Mouse (Mus musculus) hindbrain, embryonic 15.5 days (tissue): ENCODE measurements around the gene Zmat1. TPM values are rescaled to one million over a fixed set of nuclear protein-coding genes. Genes with fewer than 3 reads are reported as not detected.
"Not testable (repeated sequence)": the region's sequence is repeated elsewhere in the genome, so short reads cannot be mapped to it uniquely, and the experiment has no call there.

Experiments
- ATAC-seq: fragments of 200-750 bp; cut with Nextera tagmentation; 2 replicates; pipeline ENCODE4 v1.8.0; 2017; ENCODE audit warnings: low read depth, moderate number of reproducible peaks, moderate TSS enrichment; ENCODE audit not compliant: low FRiP score
- H3K27ac ChIP-seq: fragments of 300-500 bp; sonication (generic); replicated peaks from 2 replicates; pipeline ENCODE4 v1.5.1; 2015; ENCODE audit warnings: mild to moderate bottlenecking, inconsistent platforms
- H3K27me3 ChIP-seq: fragments of 300-500 bp; sonication (generic); 2 replicates; pipeline ENCODE4 v1.6.1; 2015; ENCODE audit warnings: control low read depth, inconsistent platforms
- H3K36me3 ChIP-seq: fragments of 300-500 bp; sonication (generic); 2 replicates; pipeline ENCODE4 v1.6.1; 2015; ENCODE audit warnings: control low read depth, inconsistent platforms
- H3K4me1 ChIP-seq: fragments of 300-500 bp; sonication (generic); replicated peaks from 2 replicates; pipeline ENCODE4 v1.6.1; 2015; ENCODE audit warnings: control low read depth, inconsistent platforms
- H3K4me2 ChIP-seq: fragments of 300-500 bp; sonication (generic); 2 replicates; pipeline ENCODE4 v1.6.1; 2015; ENCODE audit warnings: moderate library complexity, mild to moderate bottlenecking, inconsistent platforms
- H3K4me3 ChIP-seq: fragments of 300-500 bp; sonication (generic); 2 replicates; pipeline ENCODE4 v1.5.1; 2015; ENCODE audit warnings: mild to moderate bottlenecking, inconsistent platforms
- H3K9ac ChIP-seq: fragments of 300-500 bp; sonication (generic); 2 replicates; pipeline ENCODE4 v1.6.1; 2015; ENCODE audit warnings: inconsistent platforms
- H3K9me3 ChIP-seq: fragments of 300-500 bp; sonication (generic); 2 replicates; pipeline ENCODE4 v1.6.1; 2016; ENCODE audit warnings: control low read depth, inconsistent platforms
- WGBS: fragments of 180-500 bp; shearing (Covaris S2); methylation state at CpG from one replicate; pipeline ENCODE4 v1.1.7; 2015; 5-methylcytosine and 5-hydroxymethylcytosine counted together
- polyA plus RNA-seq: library from polyadenylated mRNA; unstranded; fragments of >200 nt; fragmentation: Nextera tagmentation; extraction: Ambion mirVana; gene quantifications from 2 replicates; pipeline ENCODE4 v1.2.1, GENCODE M21; 2015

Zmat1 gene
- polyA plus RNA-seq, result 10.5 and 10.8 TPM in 2 replicates

GRCm38 (mm10) chrX:135008720-135009470 lies at the start of gene Zmat1:
Zmat1 (minus strand) TSS chrX:135009209.
- Histone ChIP-seq H3K9ac (peak within 1 kb of the TSS; percentile 78), H3K4me1 (0 out of 2 replicates have a peak, but pooled peaks cover 5% of the 10 kb centered on the region), H3K27me3 (no peaks in the 10 kb centered on the region), H3K4me2 (peak within 1 kb of the TSS; percentile 52), H3K9me3 (no peaks in the 10 kb centered on the region), H3K4me3 (peak within 1 kb of the TSS; percentile 63), H3K36me3 (no peaks in the 10 kb centered on the region), H3K27ac (peak within 1 kb of the TSS; percentile 95)
- peak; percentile 100 for ATAC-seq
- 19% methylated on average over 52 of the region's 65 CpGs for WGBS

- ATAC-seq, result not testable (repeated sequence)
Observed at GRCm38 (mm10) chrX:135053939-135054338, 44.9 kb upstream of the Zmat1 start.

GRCm38 (mm10) chrX:135035962-135036375 lies 27.0 kb upstream of the Zmat1 start:
- Histone ChIP-seq H3K36me3 (no peaks in the 10 kb centered on the region), H3K27me3 (no peaks in the 10 kb centered on the region), H3K4me3 (peak overlapping the region; percentile 42), H3K4me1 (no peaks in the 10 kb centered on the region), H3K9me3 (no peaks in the 10 kb centered on the region), H3K27ac (peak overlapping the region; percentile 56; the same call in 1 of the 2 replicates), H3K4me2 (peak overlapping the region; percentile 53), H3K9ac (peak overlapping the region; percentile 45)
- ATAC-seq, result peak; percentile 91
- WGBS, result 16% methylated on average over 22 of the region's 24 CpGs

More at GRCm38 (mm10) chrX:135053939-135054338, 44.9 kb upstream of the Zmat1 start:
- not testable (repeated sequence) for H3K27me3 ChIP-seq, H3K9me3 ChIP-seq, H3K4me3 ChIP-seq, H3K27ac ChIP-seq, H3K36me3 ChIP-seq, H3K9ac ChIP-seq, H3K4me1 ChIP-seq, H3K4me2 ChIP-seq
- 65% methylated on average over 1 of the region's 1 CpGs for WGBS

- no peaks in the 10 kb centered on the region for H3K9me3 ChIP-seq
- no peak overlapping the region for H3K9ac ChIP-seq
- H3K27me3 ChIP-seq, result 0 out of 2 replicates have a peak, but pooled peaks cover 8% of the 10 kb centered on the region
- WGBS, result 85% methylated on average over 9 of the region's 9 CpGs
- no peaks in the 10 kb centered on the region for H3K4me1 ChIP-seq
- no peak overlapping the region for H3K27ac ChIP-seq
- ATAC-seq, result no peak
- H3K36me3 ChIP-seq, result no peaks in the 10 kb centered on the region
- H3K4me2 ChIP-seq, result no peak overlapping the region
- no peak overlapping the region for H3K4me3 ChIP-seq
Observed at GRCm38 (mm10) chrX:135025135-135025534, 16.1 kb upstream of the Zmat1 start.

GRCm38 (mm10) chrX:135011381-135011780 lies 2.4 kb upstream of the Zmat1 start:
- 59% methylated on average over 3 of the region's 3 CpGs for WGBS
- no peak overlapping the region for H3K4me3 ChIP-seq
- H3K9ac ChIP-seq, result no peak overlapping the region
- H3K4me2 ChIP-seq, result no peak overlapping the region
- H3K36me3 ChIP-seq, result no peaks in the 10 kb centered on the region
- no peak overlapping the region for H3K27ac ChIP-seq
- no peaks in the 10 kb centered on the region for H3K9me3 ChIP-seq
- 0 out of 2 replicates have a peak, but pooled peaks cover 5% of the 10 kb centered on the region for H3K4me1 ChIP-seq
- no peaks in the 10 kb centered on the region for H3K27me3 ChIP-seq
- no peak for ATAC-seq

- Histone ChIP-seq H3K9me3 (no peaks in the 10 kb centered on the region), H3K27ac (peak overlapping the region; percentile 95), H3K9ac (peak overlapping the region; percentile 32; the same call in 1 of the 2 replicates), H3K4me1 (0 out of 2 replicates have a peak, but pooled peaks cover 5% of the 10 kb centered on the region), H3K4me3 (peak overlapping the region; percentile 63), H3K4me2 (peak overlapping the region; percentile 52), H3K36me3 (no peaks in the 10 kb centered on the region), H3K27me3 (no peaks in the 10 kb centered on the region)
- 31% methylated on average over 6 of the region's 6 CpGs for WGBS
- ATAC-seq, result peak; percentile 46; the same call in 1 of the 2 replicates
Observed at GRCm38 (mm10) chrX:135009471-135009815, 434 bp upstream of the Zmat1 start.

GRCm38 (mm10) chrX:135008021-135008420 lies 988 bp downstream of the Zmat1 start:
- H3K4me3 ChIP-seq, result peak overlapping the region; percentile 63
- no peak for ATAC-seq
- WGBS, result 38% methylated on average over 5 of the region's 5 CpGs
- no peaks in the 10 kb centered on the region for H3K36me3 ChIP-seq
- H3K27ac ChIP-seq, result peak overlapping the region; percentile 95; the same call in 1 of the 2 replicates
- no peaks in the 10 kb centered on the region for H3K27me3 ChIP-seq
- peak overlapping the region; percentile 52 for H3K4me2 ChIP-seq
- no peaks in the 10 kb centered on the region for H3K9me3 ChIP-seq
- 0 out of 2 replicates have a peak overlapping the region, but pooled peaks have one; percentile 7 for H3K9ac ChIP-seq
- 0 out of 2 replicates have a peak, but pooled peaks cover 5% of the 10 kb centered on the region for H3K4me1 ChIP-seq

- Histone ChIP-seq H3K4me1 (no peaks in the 10 kb centered on the region), H3K9me3 (no peaks in the 10 kb centered on the region), H3K27ac (no peak within 1 kb of the TSS), H3K27me3 (no peaks in the 10 kb centered on the region), H3K4me3 (peak within 1 kb of the TSS; percentile 33), H3K9ac (0 out of 2 replicates have a peak within 1 kb of the TSS, but pooled peaks have one; percentile 22), H3K36me3 (no peaks in the 10 kb centered on the region), H3K4me2 (peak within 1 kb of the TSS; percentile 51)
- 89% methylated on average over 19 of the region's 19 CpGs for WGBS
- ATAC-seq, result no peak
Observed at GRCm38 (mm10) chrX:134964546-134964945, 44.5 kb downstream of the Zmat1 start, which contains the start of gene Nxf2. Nxf2 (minus strand) TSS chrX:134964754.

- Histone ChIP-seq H3K36me3 (no peaks in the 10 kb centered on the region), H3K4me3 (peak overlapping the region; percentile 33), H3K9me3 (no peaks in the 10 kb centered on the region), H3K4me1 (no peaks in the 10 kb centered on the region), H3K9ac (0 out of 2 replicates have a peak overlapping the region, but pooled peaks have one; percentile 22), H3K27ac (no peak overlapping the region), H3K27me3 (no peaks in the 10 kb centered on the region), H3K4me2 (peak overlapping the region; percentile 51)
- peak; percentile 92 for ATAC-seq
- 55% methylated on average over 39 of the region's 53 CpGs for WGBS
Observed at GRCm38 (mm10) chrX:134963305-134964094, 45.5 kb downstream of the Zmat1 start.

- Histone ChIP-seq H3K4me2 (no peak overlapping the region), H3K4me1 (no peaks in the 10 kb centered on the region), H3K4me3 (no peak overlapping the region), H3K27ac (no peak overlapping the region), H3K27me3 (no peaks in the 10 kb centered on the region), H3K36me3 (no peaks in the 10 kb centered on the region), H3K9me3 (no peaks in the 10 kb centered on the region), H3K9ac (no peak overlapping the region)
- 39% methylated on average over 5 of the region's 5 CpGs for WGBS
- no peak for ATAC-seq
Observed at GRCm38 (mm10) chrX:134930361-134930760, 78.6 kb downstream of the Zmat1 start.

GRCm38 (mm10) chrX:134929927-134930326 lies 79.1 kb downstream of the Zmat1 start:
- H3K27me3 ChIP-seq, result no peaks in the 10 kb centered on the region
- no peak overlapping the region for H3K4me3 ChIP-seq
- H3K4me1 ChIP-seq, result no peaks in the 10 kb centered on the region
- no peak overlapping the region for H3K9ac ChIP-seq
- no peak overlapping the region for H3K27ac ChIP-seq
- WGBS, result 75% methylated on average over 5 of the region's 5 CpGs
- no peaks in the 10 kb centered on the region for H3K36me3 ChIP-seq
- no peak for ATAC-seq
- H3K9me3 ChIP-seq, result no peaks in the 10 kb centered on the region
- no peak overlapping the region for H3K4me2 ChIP-seq

- H3K9ac ChIP-seq, result no peak overlapping the region
- H3K27me3 ChIP-seq, result no peaks in the 10 kb centered on the region
- H3K27ac ChIP-seq, result no peak overlapping the region
- ATAC-seq, result no peak
- H3K4me2 ChIP-seq, result no peak overlapping the region
- no peaks in the 10 kb centered on the region for H3K4me1 ChIP-seq
- H3K4me3 ChIP-seq, result no peak overlapping the region
- H3K36me3 ChIP-seq, result no peaks in the 10 kb centered on the region
- no peaks in the 10 kb centered on the region for H3K9me3 ChIP-seq
Observed at GRCm38 (mm10) chrX:134925058-134925457, 84.0 kb downstream of the Zmat1 start.
